In the genomic region with DNA sequence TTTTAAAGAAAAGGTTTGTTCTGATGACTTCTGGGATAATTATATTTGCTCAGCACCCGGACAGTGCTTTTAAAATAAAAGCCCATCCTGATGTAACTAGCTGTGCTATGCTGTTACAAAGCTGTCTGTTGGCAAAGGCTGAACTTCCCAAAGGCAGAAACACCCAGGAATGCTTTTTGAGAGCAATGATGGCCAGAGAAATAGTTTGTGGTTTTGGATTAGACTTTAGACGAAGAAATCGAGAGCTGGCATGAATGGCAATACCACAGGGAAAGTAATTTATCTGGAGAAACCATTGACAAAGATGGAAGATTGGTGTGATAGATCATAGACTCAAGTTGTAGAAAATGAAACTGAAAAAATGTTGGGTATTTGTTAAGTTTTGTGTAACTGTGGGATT, we compare ENCODE assay signal across 18 mouse cellular contexts.
"Had no signal": no experiment of that assay in that cellular context is flagged by ENCODE, and none has a peak within 500 bp of the region (broad histone marks: within the 10 kb centered on the region; RNA-seq: fewer than 3 reads in every experiment).

No protein-coding gene starts in this region.

- H3K4me2 ChIP-seq: lung, embryonic 15.5 days; midbrain, embryonic 11.5 days; midbrain, embryonic 13.5 days; midbrain, embryonic 15.5 days; neural tube, embryonic 12.5 days; stomach, embryonic 15.5 days had no signal

- H3K4me3 ChIP-seq: lung, embryonic 15.5 days; megakaryocyte, embryonic 14.5 days; midbrain, embryonic 13.5 days; midbrain, embryonic 15.5 days; neural tube, embryonic 12.5 days; stomach, embryonic 15.5 days had no signal

- H3K9me3 ChIP-seq: lung, embryonic 15.5 days; megakaryocyte, embryonic 14.5 days; midbrain, embryonic 13.5 days; midbrain, embryonic 15.5 days; neural tube, embryonic 12.5 days; stomach, embryonic 15.5 days had no signal

- H3K27me3 ChIP-seq: lung, embryonic 15.5 days; midbrain, embryonic 13.5 days; midbrain, embryonic 15.5 days; neural tube, embryonic 12.5 days; stomach, embryonic 15.5 days had no signal

- H3K4me1 ChIP-seq: lung, embryonic 15.5 days; megakaryocyte, embryonic 14.5 days; midbrain, embryonic 13.5 days; midbrain, embryonic 15.5 days; neural tube, embryonic 12.5 days; stomach, embryonic 15.5 days had no signal

- H3K9ac ChIP-seq: liver, postnatal 0 days; lung, embryonic 15.5 days; midbrain, embryonic 13.5 days; midbrain, embryonic 15.5 days; neural tube, embryonic 12.5 days; stomach, embryonic 15.5 days had no signal

- H3K27ac ChIP-seq: lung, embryonic 15.5 days; macrophage; midbrain, embryonic 13.5 days; midbrain, embryonic 15.5 days; neural tube, embryonic 12.5 days; stomach, embryonic 15.5 days; stomach, postnatal 0 days had no signal

- ATAC-seq: liver, postnatal 0 days; lung, postnatal 0 days; midbrain, embryonic 13.5 days; midbrain, embryonic 15.5 days had no signal

- DNase-seq: liver, postnatal 0 days; lung, adult 2 months; lung, postnatal 14 days; lung, postnatal 36 days; right cerebral cortex, postnatal 14 days; thymus, adult 2 months; thymus, postnatal 25 days; thymus, postnatal 4 days had no signal

- H3K36me3 ChIP-seq: lung, embryonic 15.5 days; midbrain, embryonic 13.5 days; midbrain, embryonic 15.5 days; neural tube, embryonic 12.5 days; stomach, embryonic 15.5 days had no signal
